Mouse (Mus musculus) heart, adult 2 months (tissue): Measurements from ENCODE around the gene Scg5.

Experiments
- CTCF ChIP-seq: fragments of 200-600 bp; IDR thresholded peaks from 2 replicates; pipeline ENCODE4 v1.8.1; 2022; ENCODE audit warnings: antibody characterized with exemption, mild to moderate bottlenecking, moderate library complexity
- EP300 ChIP-seq: fragments of 200-500 bp; IDR thresholded peaks from 2 replicates; pipeline ENCODE4 v1.6.1; 2011; ENCODE audit warnings: low read depth, low read length, control low read depth; ENCODE audit not compliant: insufficient read depth
- POLR2A ChIP-seq: fragments of 200-500 bp; IDR thresholded peaks from 2 replicates; pipeline ENCODE4 v1.6.1; 2011; ENCODE audit warnings: mild to moderate bottlenecking, low read depth, low read length, control low read depth; ENCODE audit not compliant: insufficient read depth

GRCm38 (mm10) chr2:113828086-113828942, 607 bp downstream of the Scg5 start:
- TF ChIP-seq EP300 = no peak
- no peak for TF ChIP-seq CTCF
- no peak for TF ChIP-seq POLR2A
